Mouse (Mus musculus): ENCODE measurements around the gene Chil3. TPM values are rescaled to one million over a fixed set of nuclear protein-coding genes. Genes with fewer than 3 reads are reported as not detected.
"Not testable (repeated sequence)": the region's sequence is repeated elsewhere in the genome, so short reads cannot be mapped to it uniquely, and the experiment has no call there.

Gene Chil3
- polyA plus RNA-seq, 1 experiment from 2014 or later = 0.24 TPM

GRCm38 (mm10) chr3:106177509-106178189 is 10.3 kb upstream of the Chil3 start:
- no peak overlapping the region for H3K9ac ChIP-seq (ENCODE audit: low read length)
- no peaks in the 10 kb centered on the region for H3K36me3 ChIP-seq (ENCODE audit: control insufficient read depth, insufficient read depth, low read length)
- 85% methylated on average over 13 of the region's 13 CpGs for WGBS
- H3K27me3 ChIP-seq (ENCODE audit: control insufficient read depth, insufficient read depth, low read length) = no peaks in the 10 kb centered on the region
- H3K4me2 ChIP-seq (replicated peaks; ENCODE audit: low read depth) = no peak overlapping the region
- H3K4me3 ChIP-seq (ENCODE audit: low read depth, low read length) = no peak overlapping the region
- no peaks in the 10 kb centered on the region for H3K4me1 ChIP-seq (replicated peaks; ENCODE audit: control insufficient read depth, insufficient read depth)
- ATAC-seq (ENCODE audit: low FRiP score, low TSS enrichment) (no peak), DNase-seq (ENCODE audit: low spot score) (no peak)
- TF ChIP-seq CTCF (IDR thresholded peaks at IDR 0.05; ENCODE audit: low read depth) (no peak), EP300 (optimal IDR thresholded peaks at IDR 0.05) (no peak)
- H3K27ac ChIP-seq (replicated peaks) = no peak overlapping the region
- H3K9me3 ChIP-seq (ENCODE audit: control insufficient read depth, low read length) = no peaks in the 10 kb centered on the region

GRCm38 (mm10) chr3:106174971-106175370 is 7.6 kb upstream of the Chil3 start:
- not testable (repeated sequence) for H3K27me3 ChIP-seq (ENCODE audit: control insufficient read depth, insufficient read depth, low read length); H3K4me2 ChIP-seq (replicated peaks; ENCODE audit: low read depth); H3K4me3 ChIP-seq (ENCODE audit: low read depth, low read length); ATAC-seq (ENCODE audit: low FRiP score, low TSS enrichment); H3K9ac ChIP-seq (ENCODE audit: low read length); H3K9me3 ChIP-seq (ENCODE audit: control insufficient read depth, low read length); DNase-seq (ENCODE audit: low spot score); H3K36me3 ChIP-seq (ENCODE audit: control insufficient read depth, insufficient read depth, low read length); H3K27ac ChIP-seq (replicated peaks); H3K4me1 ChIP-seq (replicated peaks; ENCODE audit: control insufficient read depth, insufficient read depth)
- 57% methylated on average over 2 of the region's 2 CpGs for WGBS

GRCm38 (mm10) chr3:106172506-106172905 is 5.1 kb upstream of the Chil3 start:
- H3K27me3 ChIP-seq (ENCODE audit: control insufficient read depth, insufficient read depth, low read length); H3K9ac ChIP-seq (ENCODE audit: low read length); H3K4me1 ChIP-seq (replicated peaks; ENCODE audit: control insufficient read depth, insufficient read depth); H3K27ac ChIP-seq (replicated peaks); H3K4me2 ChIP-seq (replicated peaks; ENCODE audit: low read depth); ATAC-seq (ENCODE audit: low FRiP score, low TSS enrichment); H3K4me3 ChIP-seq (ENCODE audit: low read depth, low read length); DNase-seq (ENCODE audit: low spot score); H3K9me3 ChIP-seq (ENCODE audit: control insufficient read depth, low read length); H3K36me3 ChIP-seq (ENCODE audit: control insufficient read depth, insufficient read depth, low read length): not testable (repeated sequence)
- 72% methylated on average over 2 of the region's 2 CpGs for WGBS

- Histone ChIP-seq H3K36me3 (ENCODE audit: control insufficient read depth, insufficient read depth, low read length) (no peaks in the 10 kb centered on the region), H3K4me3 (ENCODE audit: low read depth, low read length) (no peak overlapping the region), H3K9me3 (ENCODE audit: control insufficient read depth, low read length) (no peaks in the 10 kb centered on the region), H3K4me2 (replicated peaks; ENCODE audit: low read depth) (no peak overlapping the region), H3K27ac (replicated peaks) (no peak overlapping the region), H3K4me1 (replicated peaks; ENCODE audit: control insufficient read depth, insufficient read depth) (no peaks in the 10 kb centered on the region), H3K27me3 (ENCODE audit: control insufficient read depth, insufficient read depth, low read length) (no peaks in the 10 kb centered on the region), H3K9ac (ENCODE audit: low read length) (no peak overlapping the region)
- ATAC-seq (ENCODE audit: low FRiP score, low TSS enrichment) = no peak
- TF ChIP-seq CTCF (IDR thresholded peaks at IDR 0.05; ENCODE audit: low read depth) (no peak), EP300 (optimal IDR thresholded peaks at IDR 0.05) (no peak)
- WGBS = 79% methylated on average over 1 of the region's 1 CpGs
- DNase-seq (ENCODE audit: low spot score) = no peak
These were observed 3.9 kb upstream of the Chil3 start for GRCm38 (mm10) chr3:106171135-106171731.

GRCm38 (mm10) chr3:106170522-106171053 is 3.2 kb upstream of the Chil3 start:
- WGBS = 29% methylated on average over 1 of the region's 1 CpGs
- TF ChIP-seq EP300 (optimal IDR thresholded peaks at IDR 0.05) = no peak
- no peak for TF ChIP-seq CTCF (IDR thresholded peaks at IDR 0.05; ENCODE audit: low read depth)

GRCm38 (mm10) chr3:106154413-106154812 is 13.0 kb downstream of the Chil3 start:
- Histone ChIP-seq H3K27ac (replicated peaks) (no peak overlapping the region), H3K4me3 (ENCODE audit: low read depth, low read length) (no peak overlapping the region), H3K4me2 (replicated peaks; ENCODE audit: low read depth) (no peak overlapping the region), H3K36me3 (ENCODE audit: control insufficient read depth, insufficient read depth, low read length) (no peaks in the 10 kb centered on the region), H3K27me3 (ENCODE audit: control insufficient read depth, insufficient read depth, low read length) (no peaks in the 10 kb centered on the region), H3K4me1 (replicated peaks; ENCODE audit: control insufficient read depth, insufficient read depth) (no peaks in the 10 kb centered on the region), H3K9me3 (ENCODE audit: control insufficient read depth, low read length) (no peaks in the 10 kb centered on the region), H3K9ac (ENCODE audit: low read length) (no peak overlapping the region)
- DNase-seq (ENCODE audit: low spot score) = no peak
- no peak for ATAC-seq (ENCODE audit: low FRiP score, low TSS enrichment)
- TF ChIP-seq EP300 (optimal IDR thresholded peaks at IDR 0.05) (no peak), CTCF (IDR thresholded peaks at IDR 0.05; ENCODE audit: low read depth) (no peak)
- WGBS = 83% methylated on average over 2 of the region's 2 CpGs

More at GRCm38 (mm10) chr3:106170522-106171053, 3.2 kb upstream of the Chil3 start:
- Histone ChIP-seq H3K4me3 (ENCODE audit: low read depth, low read length) (no peak overlapping the region), H3K4me2 (replicated peaks; ENCODE audit: low read depth) (no peak overlapping the region), H3K9ac (ENCODE audit: low read length) (no peak overlapping the region), H3K27me3 (ENCODE audit: control insufficient read depth, insufficient read depth, low read length) (no peaks in the 10 kb centered on the region), H3K9me3 (ENCODE audit: control insufficient read depth, low read length) (no peaks in the 10 kb centered on the region), H3K36me3 (ENCODE audit: control insufficient read depth, insufficient read depth, low read length) (no peaks in the 10 kb centered on the region), H3K27ac (replicated peaks) (no peak overlapping the region), H3K4me1 (replicated peaks; ENCODE audit: control insufficient read depth, insufficient read depth) (no peaks in the 10 kb centered on the region)
- no peak for DNase-seq (ENCODE audit: low spot score)
- no peak for ATAC-seq (ENCODE audit: low FRiP score, low TSS enrichment)
